Mouse (Mus musculus) adrenal gland, postnatal 4 days (tissue): ENCODE measurements around the gene Hoxc11. TPM values are rescaled to one million over a fixed set of nuclear protein-coding genes. Genes with fewer than 3 reads are reported as not detected.

Experiments
- DNase-seq, 2 experiments: peaks; one replicate each; pipeline ENCODE4 v3.0.0; 2021 to 2022; ENCODE audit warnings: low spot score in 2 of 2, mixed read lengths in 2 of 2
- total RNA-seq, 2 experiments: library from RNA; stranded (reverse); gene quantifications; 2 replicates each; pipeline ENCODE4 v1.2.3; 2021

Gene Hoxc11
- total RNA-seq, 2 experiments from 2014 or later: 0.20 TPM; not detected in 1

- DNase-seq: no peak
Measured at GRCm38 (mm10) chr15:102936279-102936972, 17.8 kb upstream of the Hoxc11 start, which contains the start of gene Hoxc12. Gene Hoxc12 (plus strand): TSS chr15:102936757.

- no peak for DNase-seq
Measured at GRCm38 (mm10) chr15:102937036-102937666, 17.1 kb upstream of the Hoxc11 start.

GRCm38 (mm10) chr15:102939256-102940155 is 14.7 kb upstream of the Hoxc11 start:
- DNase-seq: no peak

GRCm38 (mm10) chr15:102942739-102943467 is 11.3 kb upstream of the Hoxc11 start:
- no peak for DNase-seq

GRCm38 (mm10) chr15:102943468-102943813 is 10.8 kb upstream of the Hoxc11 start:
- DNase-seq: no peak

GRCm38 (mm10) chr15:102945185-102946077 is 8.8 kb upstream of the Hoxc11 start:
- no peak for DNase-seq

GRCm38 (mm10) chr15:102947276-102947675 is 7.0 kb upstream of the Hoxc11 start:
- no peak for DNase-seq

- DNase-seq: no peak
Measured at GRCm38 (mm10) chr15:102948842-102949241, 5.4 kb upstream of the Hoxc11 start.

GRCm38 (mm10) chr15:102949696-102950095 is 4.5 kb upstream of the Hoxc11 start:
- DNase-seq: no peak

GRCm38 (mm10) chr15:102950877-102951276 is 3.4 kb upstream of the Hoxc11 start:
- DNase-seq: no peak

- DNase-seq: no peak
Measured at GRCm38 (mm10) chr15:102953561-102953960, 666 bp upstream of the Hoxc11 start.

GRCm38 (mm10) chr15:102955007-102955382 is 768 bp downstream of the Hoxc11 start:
- DNase-seq: no peak

GRCm38 (mm10) chr15:102955833-102956640 is 1.8 kb downstream of the Hoxc11 start:
- no peak for DNase-seq

- no peak for DNase-seq
Measured at GRCm38 (mm10) chr15:102956906-102957305, 2.7 kb downstream of the Hoxc11 start.

- DNase-seq: no peak
Measured at GRCm38 (mm10) chr15:102959663-102960191, 5.5 kb downstream of the Hoxc11 start.

GRCm38 (mm10) chr15:102961728-102962127 is 7.5 kb downstream of the Hoxc11 start:
- DNase-seq: no peak

GRCm38 (mm10) chr15:102962492-102962891 is 8.3 kb downstream of the Hoxc11 start:
- no peak for DNase-seq

- DNase-seq: no peak
Measured at GRCm38 (mm10) chr15:102963259-102963658, 9.0 kb downstream of the Hoxc11 start.
